Mouse (Mus musculus): ENCODE data around the gene Ermn.

Ermn gene

DNA sequence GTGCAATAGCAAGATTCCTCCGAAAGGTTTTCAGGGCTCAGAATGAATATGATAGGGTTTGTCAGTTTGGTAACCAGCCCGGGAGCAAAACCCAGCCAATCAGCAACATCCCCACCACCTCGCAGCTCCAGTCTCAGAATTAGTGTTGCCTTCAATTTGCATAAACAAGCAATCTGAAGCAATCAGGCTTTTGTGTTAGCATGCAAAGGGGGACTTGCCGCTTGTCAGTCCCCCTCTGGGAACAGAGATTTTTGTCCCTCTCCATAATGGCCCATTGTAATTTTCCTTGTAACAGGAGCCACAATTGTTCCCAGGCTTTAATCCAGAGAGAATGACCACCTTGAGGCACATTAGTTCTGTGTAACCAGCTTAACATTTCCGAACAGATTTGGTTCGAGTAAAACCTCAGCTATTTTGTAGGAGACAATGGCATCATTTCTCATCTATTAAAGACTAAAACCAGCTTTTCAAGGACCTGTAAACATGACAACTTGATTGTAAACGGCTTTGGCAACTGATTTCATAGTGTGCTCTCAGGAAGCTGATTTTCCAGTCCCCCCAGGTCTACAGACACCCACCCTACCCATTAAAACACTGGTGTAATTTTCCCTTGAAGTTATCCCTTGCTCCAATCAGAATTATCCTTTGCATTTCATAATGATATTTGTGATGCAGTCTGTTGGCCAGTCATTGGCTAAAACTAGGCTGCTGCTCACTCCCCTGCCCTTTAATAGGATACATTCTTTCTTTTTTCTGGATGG is at the start of gene Ermn:
TSS of gene Ermn (minus strand) at position 44 of the 761 bp plus-strand sequence.
- DNase-seq (ENCODE audit: low spot score): no peak

DNA sequence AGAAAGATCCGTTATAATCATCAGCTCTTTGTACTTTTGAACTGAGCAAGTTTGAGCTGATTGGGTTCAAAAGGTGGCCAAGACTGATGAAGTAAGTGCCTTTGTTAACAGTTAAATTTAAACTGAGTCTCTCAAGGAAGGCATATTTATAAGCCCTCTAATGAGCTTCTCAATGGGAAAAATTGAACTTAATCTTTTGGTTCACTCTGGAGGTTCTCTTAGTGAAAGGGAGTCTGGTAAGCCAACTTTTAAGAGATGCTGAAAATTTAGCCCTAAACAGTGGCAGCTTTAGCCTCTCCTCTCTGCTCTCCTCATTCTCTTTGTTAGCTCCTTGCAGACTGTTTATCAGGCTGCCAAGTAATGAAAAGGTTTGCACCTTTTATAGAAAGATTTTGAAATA is 42.2 kb upstream of the Ermn start:
- no peak for DNase-seq (ENCODE audit: low spot score)

DNA sequence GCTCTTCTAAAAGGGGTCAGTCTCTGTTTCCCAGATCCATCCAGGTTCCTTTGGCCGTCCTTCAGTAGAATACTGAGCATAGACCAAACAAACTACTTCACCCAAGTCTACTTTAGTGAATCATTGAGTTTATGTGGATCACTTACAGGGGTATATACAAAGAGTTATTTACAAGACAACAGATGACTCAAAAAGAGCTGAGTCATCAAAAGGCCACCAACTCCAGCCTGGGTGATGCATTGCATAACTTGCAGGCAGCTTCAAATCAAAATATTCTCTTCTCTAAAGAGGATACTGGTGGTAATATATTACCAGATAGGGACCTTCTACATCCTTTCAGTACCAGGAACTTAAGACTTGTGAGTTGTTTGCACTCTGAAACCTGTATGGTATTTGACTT is 33.8 kb upstream of the Ermn start:
- DNase-seq (ENCODE audit: low spot score): no peak

DNA sequence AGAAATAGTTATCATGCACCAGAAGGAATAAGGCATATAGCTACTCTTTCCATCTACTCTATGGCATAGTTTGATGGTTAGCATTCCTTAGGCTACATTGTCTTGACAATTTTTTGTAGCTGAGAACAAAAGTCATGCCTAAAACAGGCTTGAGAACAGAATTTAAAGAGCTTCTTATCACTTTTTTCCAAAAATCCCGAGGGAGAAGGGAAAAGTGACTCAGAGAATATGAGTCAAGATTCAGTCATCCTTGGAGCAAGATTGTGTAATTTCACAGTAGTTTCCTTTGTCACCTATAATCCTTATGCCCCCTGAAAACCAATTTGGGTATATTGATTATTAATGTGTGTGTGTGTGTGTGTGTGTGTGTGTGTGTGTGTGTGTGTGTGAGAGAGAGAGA is 27.2 kb upstream of the Ermn start:
- DNase-seq (ENCODE audit: low spot score): no peak

DNA sequence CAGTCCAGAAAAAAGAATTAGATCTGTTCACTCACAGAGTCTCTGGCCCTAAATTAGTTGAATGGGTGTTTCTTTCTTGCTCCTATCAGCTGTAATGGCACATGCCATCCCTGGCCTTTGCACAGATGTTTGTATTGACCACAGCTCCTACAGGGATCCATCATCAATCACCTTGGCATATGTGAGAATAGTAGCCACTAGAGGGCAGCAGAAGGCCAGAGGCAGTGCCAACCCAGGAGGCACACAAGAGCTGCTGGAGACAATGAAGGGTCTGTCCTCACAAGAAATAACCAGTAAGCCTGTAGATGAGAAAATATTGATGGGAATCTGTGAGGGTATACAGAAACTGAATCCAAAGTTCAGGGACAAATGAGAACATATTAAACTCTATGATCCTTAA is 2.7 kb upstream of the Ermn start:
- DNase-seq (ENCODE audit: low spot score): peak; percentile 68

DNA sequence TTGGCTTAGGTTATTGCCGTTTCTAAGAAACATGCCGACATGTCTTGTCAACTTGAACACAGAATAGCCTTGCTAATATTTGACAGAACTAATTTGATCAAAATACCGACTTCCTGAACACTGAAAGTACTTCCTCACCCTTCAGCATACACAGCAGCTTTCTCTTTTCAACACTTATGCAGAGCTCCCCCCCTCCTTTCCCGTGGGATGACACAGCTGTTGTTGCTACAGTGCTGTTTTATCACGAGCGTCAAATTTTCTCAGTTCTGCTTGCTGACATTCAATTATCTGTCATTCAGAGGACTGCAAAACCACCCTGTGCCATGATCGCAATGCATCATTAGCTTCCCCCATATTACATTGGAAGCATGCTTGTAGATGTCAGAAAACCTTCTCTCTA is 10.8 kb downstream of the Ermn start:
- no peak for DNase-seq (ENCODE audit: low spot score)

DNA sequence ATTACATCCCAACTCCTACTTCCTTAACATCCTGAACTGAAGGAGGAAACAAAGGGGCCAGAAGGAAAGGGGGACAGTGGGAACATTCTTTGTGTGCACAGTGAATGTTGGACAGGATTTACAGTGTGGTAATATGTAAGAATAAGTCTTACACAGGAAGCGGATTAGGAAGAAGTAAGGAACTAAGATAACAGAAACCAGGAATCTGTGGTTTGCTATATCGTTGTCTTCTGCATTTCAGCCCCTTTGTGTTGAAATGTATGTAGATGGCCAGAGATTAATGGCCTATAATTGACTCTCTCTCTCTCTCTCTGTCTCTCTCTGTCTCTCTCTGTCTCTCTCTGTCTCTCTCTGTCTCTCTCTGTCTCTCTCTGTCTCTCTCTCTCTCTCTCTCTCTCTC is 15.7 kb downstream of the Ermn start:
- no peak for DNase-seq (ENCODE audit: low spot score)

DNA sequence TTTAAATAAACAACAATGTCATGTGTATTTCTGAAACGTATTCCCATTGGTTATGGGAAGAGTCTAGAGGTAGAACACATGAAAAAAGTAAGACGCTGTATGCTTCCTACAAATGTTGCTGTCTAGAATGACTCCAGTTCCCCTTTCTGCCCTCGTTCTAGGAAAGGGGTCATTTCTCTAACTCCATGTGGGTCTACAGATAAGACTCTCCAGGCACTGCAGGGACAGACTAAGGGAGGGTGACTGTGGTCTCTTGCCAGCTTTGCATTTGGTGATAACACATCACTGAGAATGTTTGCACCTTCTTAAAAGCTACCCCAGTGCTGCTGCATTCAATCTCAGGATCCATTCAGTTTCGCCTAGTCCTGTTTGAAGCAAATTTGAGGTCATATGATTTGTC is 17.0 kb downstream of the Ermn start:
- DNase-seq (ENCODE audit: low spot score): no peak

DNA sequence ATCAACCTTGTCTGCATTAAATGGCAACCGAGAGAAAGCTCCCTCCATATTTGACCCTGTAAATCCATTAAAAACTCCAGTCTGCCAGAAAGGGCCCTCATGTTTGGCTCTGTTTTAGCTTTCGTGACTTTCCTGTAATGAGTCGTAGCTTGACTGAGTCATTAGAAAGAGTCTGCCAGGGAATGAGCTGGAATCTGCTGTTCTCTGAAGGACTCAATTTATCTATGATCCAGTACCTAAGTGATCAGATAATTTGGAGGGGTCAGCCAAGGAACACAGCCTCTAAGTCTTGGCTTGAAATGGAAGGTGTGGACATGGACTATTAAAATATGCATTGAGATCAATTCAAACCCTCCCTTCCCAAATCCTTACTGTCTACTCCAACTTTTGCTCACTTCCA is 21.2 kb downstream of the Ermn start:
- DNase-seq (ENCODE audit: low spot score): no peak

DNA sequence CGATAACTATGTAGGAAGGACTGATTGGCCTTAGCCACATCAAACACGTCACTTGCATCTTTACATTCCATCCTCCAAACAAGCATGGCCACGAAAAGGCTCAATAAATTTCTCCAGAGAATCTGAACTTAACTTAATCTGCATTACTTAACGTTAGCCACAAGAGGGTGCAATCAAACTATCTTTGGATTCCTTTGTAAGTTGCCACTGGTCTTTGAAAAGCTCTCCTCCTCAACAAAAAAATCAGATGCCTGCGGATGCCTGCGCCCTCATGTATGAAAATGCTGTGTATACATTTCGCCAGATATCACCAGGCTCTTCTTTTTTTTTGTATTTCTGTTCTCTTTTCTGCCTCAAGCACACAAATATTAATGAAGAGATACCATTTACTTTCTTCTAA is 23.3 kb downstream of the Ermn start:
- DNase-seq (ENCODE audit: low spot score): peak; percentile 20

DNA sequence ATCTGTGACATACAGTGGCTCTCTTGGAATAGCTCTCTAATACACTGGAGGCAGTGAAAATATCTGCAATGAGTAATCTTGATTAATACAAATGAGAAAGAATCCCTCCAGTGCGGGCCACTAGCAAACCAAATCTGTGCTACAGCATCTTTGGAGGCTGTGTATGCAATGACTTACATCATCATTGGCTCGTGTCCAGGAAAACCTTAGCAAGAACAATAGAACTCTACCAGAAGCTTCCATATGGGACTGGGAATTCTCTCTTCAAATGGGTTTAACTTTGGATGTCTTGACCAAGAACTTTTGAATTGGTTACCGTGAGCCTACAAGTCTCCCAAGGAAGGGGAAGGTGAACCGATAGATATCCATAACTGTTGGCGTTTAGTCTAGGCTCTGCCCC is 25.9 kb downstream of the Ermn start:
- no peak for DNase-seq (ENCODE audit: low spot score)

DNA sequence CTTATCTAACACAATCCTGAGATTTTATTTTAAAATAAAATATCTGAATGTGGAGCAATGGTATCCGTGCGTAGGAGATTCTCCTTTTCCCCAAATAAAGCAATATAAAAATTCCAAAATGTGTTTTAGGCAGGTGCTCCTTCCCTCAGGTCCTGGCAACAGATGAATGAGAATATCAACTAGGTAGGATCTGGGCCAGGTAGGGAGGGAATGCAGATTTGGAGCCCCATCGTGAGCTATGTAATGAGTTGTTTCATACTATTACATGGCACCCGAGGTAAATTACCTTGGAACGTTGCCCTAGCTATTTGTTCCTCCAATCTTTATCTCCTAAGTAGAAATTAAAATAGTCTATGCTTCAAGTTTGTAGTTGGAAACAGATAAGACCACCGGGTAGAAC is 29.1 kb downstream of the Ermn start:
- DNase-seq (ENCODE audit: low spot score): no peak

DNA sequence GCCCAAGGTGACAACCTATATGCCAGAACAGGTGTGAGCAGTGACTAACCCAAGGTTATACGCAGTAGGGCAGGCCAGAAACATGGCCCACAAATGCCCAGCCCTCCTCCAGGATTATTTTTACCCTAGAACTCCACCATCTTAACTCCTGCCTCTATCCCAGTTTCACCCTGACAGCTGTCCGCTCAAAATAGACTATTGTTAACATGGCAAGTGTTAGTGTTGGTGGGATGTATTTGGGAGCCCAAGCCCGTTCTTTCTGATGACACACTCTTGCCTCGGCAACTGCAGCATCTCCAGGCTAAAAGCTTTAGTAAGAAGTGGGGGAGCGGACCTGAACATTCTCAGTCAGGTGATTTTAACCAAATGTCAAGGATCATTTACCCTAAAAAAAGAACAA is 45.6 kb downstream of the Ermn start:
- no peak for DNase-seq (ENCODE audit: low spot score)

DNA sequence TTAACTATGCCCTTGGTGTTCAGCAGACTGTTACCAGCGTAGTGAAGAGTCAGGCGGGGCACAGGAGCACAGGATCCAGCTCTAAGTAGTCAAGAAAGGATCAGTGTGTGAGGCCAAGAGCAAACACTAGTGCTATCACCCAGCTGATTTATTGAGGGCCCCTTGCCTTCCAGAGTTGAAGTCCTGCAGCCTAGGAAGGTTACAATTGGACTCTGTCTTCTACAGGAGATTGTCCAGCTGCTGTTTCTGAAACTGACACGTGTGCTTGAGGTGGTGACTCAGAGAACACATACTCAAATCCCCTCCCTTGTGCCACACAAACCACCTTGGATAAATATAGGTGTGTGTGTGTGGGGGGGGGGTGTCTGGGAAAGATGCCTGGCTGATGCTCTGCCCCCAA is 51.2 kb downstream of the Ermn start:
- DNase-seq (ENCODE audit: low spot score): no peak

DNA sequence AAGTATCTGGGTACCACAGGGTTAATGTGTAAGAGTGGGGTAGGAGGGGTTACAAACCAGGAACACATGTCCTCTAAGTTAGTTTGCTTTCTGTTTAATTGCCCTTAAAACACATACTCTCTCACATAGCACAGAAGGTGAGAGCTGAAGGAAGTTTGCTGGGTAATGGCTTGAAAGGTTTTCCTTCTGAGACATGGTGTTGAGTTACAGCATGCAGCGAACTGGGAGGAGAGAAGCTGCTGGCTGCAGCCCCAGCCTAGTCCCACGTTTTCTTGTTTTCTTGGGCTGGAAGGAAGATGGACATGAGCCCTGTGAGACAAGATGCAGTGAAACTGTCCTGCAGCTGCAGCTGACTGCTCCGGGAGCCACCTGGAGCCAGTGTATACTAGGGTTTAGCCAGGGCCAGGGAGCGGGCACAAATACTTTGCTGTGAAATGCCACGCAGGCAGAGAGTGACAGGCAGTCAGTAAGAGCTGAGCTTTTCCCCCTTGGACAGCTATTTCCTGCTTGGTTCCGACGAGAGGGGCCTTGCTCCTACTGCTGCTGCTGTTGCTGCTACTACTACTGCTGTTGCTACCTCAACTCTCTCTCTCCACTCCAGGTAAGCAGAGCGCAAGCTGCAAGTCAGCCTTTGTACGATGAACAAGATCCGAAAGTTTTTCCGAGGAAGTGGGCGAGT is 54.8 kb downstream of the Ermn start, which contains the start of gene Galnt5:
TSS of gene Galnt5 (plus strand) at position 133 of the 679 bp plus-strand sequence.
- no peak for DNase-seq (ENCODE audit: low spot score)

Measured in lung, postnatal 25 days (tissue).